Mouse (Mus musculus): ENCODE measurements around the gene Ambra1.

The Ambra1 gene

GRCm38 (mm10) chr2:91934016-91934415 is 204.1 kb downstream of the Ambra1 start:
- no peak for DNase-seq (ENCODE audit: extremely low spot score, low spot score)

GRCm38 (mm10) chr2:91934826-91935525 is 205.0 kb downstream of the Ambra1 start:
- DNase-seq (ENCODE audit: extremely low spot score, low spot score) = no peak

GRCm38 (mm10) chr2:91936154-91936553 is 206.2 kb downstream of the Ambra1 start:
- DNase-seq (ENCODE audit: extremely low spot score, low spot score) = no peak

DNA sequence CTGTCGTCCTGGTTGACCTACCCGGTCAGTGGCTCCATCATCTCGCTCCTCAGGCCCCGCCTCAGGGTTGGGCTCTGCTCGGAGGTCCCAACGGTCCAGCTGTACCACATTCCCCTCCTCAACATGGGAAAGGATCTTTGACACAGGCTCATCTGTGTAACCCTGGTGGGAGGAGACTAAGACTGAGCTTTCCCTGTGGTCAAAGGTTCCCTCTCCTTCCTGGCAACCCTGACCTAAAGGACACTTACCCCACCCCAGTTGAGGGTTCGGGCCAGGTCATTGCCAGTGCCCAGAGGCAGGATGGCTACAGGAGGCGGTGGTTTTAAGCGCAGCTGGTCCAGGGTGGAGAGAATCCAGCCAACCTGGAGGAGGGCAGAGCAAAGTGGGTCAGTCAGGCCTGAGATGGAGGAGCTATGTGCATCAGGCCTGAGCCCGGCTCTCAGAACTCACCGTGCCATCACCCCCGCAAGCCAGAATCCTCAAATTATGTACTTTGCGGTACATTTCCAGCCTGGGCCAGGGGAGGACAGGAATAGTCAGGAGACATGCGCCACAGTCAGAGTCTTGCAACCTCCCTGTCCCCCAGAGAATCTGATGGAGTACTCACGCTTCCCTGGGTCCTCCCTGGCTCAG is 209.5 kb downstream of the Ambra1 start:
- no peak for DNase-seq (ENCODE audit: extremely low spot score, low spot score)

DNA sequence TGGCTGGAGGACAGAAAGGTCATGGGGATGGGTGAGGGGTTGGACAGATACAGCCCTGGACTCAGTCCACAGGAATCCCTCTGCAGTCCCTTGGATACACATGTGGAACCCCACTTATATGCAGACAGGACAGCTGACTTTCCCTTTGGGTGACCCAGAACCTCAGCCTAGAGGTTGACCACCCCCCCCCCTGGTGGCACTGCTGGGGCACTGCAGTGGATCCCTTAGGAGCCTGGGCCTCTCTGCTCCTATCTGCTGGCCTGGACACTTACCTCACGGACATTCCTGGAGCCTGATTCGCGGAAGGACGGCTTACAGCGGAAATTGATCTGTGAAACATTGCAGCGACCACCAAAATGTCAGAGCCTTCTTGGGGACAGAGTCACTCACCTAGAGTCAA is 212.4 kb downstream of the Ambra1 start:
- DNase-seq (ENCODE audit: extremely low spot score, low spot score) = no peak

DNA sequence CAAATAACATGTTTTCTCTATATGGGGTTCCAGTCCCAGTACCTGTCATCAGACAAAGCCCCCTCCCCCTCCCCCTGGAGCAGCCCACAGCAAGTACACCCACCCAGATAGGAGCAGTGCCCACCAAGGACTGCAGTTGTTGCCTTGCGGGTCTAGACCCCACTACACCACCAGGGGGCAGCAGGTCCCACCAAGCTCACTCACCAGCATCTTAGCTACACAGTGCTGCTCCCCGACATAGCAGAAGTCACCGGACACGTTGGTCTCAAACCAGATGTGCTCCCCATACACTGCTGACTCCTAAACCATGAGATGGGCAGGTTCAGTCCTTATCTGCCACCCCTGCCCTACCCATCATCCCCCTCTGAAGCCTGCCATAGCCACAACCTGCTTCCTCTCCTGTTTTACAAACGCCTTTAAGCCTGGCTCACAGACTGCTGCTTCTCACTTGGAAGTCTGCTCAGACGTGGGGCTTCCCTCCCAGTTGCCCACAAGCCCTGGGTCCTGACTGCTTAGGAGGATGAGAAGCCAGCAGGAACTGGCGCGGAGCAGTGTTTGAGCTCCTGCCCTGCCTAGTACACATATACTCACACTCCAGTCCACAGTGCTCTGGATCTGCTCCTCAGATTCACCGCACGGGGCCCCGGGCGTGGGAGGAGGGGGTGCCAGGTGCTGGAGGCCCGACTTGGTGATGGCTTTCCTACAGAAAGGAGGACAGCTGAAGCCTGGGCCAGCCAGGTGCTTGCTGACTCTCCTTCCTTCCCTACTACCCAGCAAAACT is 214.4 kb downstream of the Ambra1 start:
- peak; percentile 79 for DNase-seq (ENCODE audit: extremely low spot score, low spot score)

GRCm38 (mm10) chr2:91945483-91945882 is 215.5 kb downstream of the Ambra1 start, which contains the start of gene Gm9821:
Gene Gm9821, plus strand, starts transcription at chr2:91945703.
- DNase-seq (ENCODE audit: extremely low spot score, low spot score) = no peak

GRCm38 (mm10) chr2:91946836-91947235 is 216.9 kb downstream of the Ambra1 start:
- no peak for DNase-seq (ENCODE audit: extremely low spot score, low spot score)

DNA sequence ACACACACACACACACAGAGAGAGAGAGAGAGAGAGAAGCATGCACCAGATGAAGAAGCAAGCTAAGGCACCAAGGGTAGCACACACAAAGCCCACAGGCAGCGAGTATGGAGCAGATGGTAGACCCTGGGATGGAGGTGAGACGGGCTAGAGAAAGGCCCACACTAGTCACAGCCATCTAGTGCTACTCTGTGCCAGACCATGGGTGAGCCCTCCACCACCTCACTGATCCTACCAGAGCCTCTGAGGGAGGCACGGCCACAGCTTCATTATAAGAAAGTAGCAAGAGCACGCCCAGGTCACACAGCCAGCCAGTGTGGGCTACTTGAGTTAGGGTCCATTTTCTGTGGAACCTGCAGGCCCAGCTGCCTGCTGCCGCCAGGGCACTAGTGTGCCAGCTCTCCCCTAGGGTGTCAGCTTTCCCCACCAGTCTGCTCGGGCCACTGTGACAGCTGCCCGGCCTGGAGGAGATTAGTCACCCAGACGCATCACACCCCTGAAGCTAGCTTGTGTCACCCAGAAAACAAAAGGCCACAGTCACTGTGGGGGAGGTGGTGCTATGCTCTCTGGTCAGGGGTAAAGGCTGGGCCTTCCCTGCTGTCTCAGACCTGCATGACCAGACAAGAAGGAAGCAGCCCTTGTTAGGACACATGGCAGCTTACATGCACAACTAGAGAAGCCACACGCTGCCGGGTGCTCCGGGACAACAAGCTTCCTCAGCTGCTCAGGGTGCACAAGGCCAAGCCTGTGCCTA is 217.6 kb downstream of the Ambra1 start:
- no peak for DNase-seq (ENCODE audit: extremely low spot score, low spot score)

DNA sequence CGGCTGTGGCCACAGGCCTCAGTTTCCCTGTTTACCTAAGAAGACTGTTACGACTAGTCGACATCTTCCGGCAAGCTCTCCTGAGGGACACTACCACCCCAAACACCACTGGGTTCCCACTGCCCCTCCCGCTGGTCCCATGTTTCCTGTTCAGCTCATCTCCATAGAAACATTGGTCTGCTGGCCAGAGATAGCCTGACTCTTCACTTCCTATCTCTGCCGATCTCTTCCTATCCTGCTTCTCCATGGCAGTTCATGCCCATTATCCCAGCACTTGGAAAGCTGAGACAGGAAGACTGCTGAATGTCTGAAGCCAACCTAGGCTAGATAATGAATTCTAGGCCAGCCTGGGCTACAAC is 218.2 kb downstream of the Ambra1 start:
- no peak for DNase-seq (ENCODE audit: extremely low spot score, low spot score)

- no peak for DNase-seq (ENCODE audit: extremely low spot score, low spot score)
Measured at GRCm38 (mm10) chr2:91948792-91949241, 218.9 kb downstream of the Ambra1 start.

DNA sequence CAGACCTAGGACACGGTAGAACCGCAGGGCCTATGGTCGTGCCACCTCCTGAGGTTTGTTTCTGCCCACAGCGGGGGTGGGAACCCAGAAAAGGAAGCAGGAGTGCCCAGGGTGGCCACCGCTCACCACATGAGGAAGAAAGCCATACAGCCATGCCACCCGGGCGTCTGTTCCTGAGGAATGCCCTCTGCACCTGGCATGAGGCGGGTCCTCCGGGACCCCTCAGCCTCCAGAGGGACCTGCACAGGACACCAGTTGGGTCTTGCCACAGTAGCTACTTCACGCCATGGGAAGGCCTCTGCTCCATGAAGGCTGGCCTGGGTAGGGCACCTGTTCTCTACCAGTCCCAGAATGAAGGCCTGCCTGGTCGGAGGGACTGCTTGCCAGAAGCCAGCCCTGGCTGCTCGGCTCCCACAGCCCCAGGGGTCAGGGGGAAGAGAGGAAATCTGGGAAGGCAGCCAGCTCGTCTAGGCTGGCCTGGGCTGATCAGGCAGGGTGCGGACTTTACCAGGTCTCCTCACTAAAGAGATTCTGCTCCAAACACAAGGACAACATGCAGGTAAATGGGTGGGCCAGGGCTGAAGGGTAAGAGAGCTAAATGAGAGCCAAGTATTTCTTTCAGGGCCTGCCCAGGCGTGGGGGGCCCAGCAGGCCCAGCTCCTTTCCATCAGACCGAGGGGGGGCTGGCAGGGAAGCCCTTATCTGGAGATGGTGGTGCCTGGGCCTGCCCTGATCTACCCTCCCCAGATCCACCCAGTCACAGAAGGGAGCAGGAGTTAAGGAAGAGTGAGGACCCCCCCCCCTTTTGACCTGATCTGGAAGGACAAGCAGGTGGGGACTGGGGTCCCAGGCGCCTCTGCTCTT is 219.7 kb downstream of the Ambra1 start:
- DNase-seq (ENCODE audit: extremely low spot score, low spot score) = no peak

- no peak for DNase-seq (ENCODE audit: extremely low spot score, low spot score)
Measured at GRCm38 (mm10) chr2:91950275-91951085, 220.5 kb downstream of the Ambra1 start.

DNA sequence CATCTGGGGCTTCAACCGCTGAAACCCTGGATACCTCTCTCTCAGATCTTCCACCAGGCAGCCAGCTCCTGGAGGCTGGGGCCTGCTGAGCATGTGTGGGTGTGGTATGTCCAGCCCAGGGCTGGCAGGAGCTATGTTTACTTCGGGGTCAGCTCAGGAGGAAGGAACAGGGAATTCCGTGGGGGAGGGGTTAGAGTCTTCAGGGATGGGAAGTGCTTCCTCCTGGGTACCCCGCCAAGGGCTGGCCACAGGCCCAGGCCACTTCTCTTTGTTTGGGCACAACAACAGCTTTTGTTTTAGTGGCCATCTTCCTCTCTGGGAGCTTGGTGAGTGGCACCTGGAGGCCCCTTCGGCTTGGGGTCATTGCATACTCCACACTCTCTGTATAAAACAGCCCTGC is 223.9 kb downstream of the Ambra1 start:
- no peak for DNase-seq (ENCODE audit: extremely low spot score, low spot score)

DNA sequence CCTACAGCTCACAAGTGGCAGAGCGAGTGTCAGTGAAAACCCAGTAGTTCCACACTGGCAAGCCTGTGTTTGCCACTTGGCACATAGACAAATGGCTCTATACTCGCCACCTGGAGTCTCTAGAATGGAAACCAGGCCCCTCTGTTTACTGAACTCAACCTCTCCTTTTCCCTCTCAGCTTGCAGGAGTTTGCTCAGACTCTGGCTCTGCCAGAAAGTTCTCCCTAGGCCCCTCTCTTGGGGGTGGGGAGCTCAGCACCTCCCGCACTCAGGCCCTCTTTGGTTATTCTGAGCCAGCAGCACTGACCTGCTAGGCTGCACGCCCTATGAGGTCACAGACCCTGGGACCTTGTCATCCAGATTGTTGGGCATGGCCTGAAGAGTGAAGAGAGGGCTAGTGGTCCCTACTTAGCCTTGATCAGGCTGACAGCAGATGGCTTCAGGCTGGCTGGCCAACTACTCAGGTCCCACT is 225.2 kb downstream of the Ambra1 start:
- no peak for DNase-seq (ENCODE audit: extremely low spot score, low spot score)

GRCm38 (mm10) chr2:91955875-91956274 is 225.9 kb downstream of the Ambra1 start:
- DNase-seq (ENCODE audit: extremely low spot score, low spot score) = no peak

- DNase-seq (ENCODE audit: extremely low spot score, low spot score) = no peak
Measured at GRCm38 (mm10) chr2:91957096-91957495, 227.2 kb downstream of the Ambra1 start.

DNA sequence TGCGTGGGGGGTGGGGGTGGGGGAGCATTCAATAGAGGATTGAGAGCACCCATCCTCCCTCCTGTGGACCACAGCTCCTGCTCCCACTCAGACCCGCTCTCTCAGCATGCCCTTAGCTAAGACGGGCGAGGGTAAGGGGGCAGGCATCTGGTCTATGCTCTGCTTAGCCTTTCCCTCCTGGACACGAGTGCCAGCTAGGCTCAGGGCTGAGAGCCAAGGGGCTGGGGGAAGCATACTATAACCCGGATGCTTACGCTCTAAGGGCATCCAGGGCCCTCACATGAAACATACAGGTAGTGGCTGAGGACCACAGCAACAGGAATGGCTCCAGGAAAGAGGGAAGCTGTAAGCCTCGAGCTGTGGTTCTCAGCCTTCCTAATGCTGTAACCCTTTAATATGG is 228.1 kb downstream of the Ambra1 start:
- DNase-seq (ENCODE audit: extremely low spot score, low spot score) = no peak

GRCm38 (mm10) chr2:91958701-91959457 is 228.9 kb downstream of the Ambra1 start:
- DNase-seq (ENCODE audit: extremely low spot score, low spot score) = peak; percentile 57

All from neural tube, embryonic 10.5 days (tissue).